Mouse (Mus musculus): Measurements from ENCODE around the gene Pecam1.

DNA sequence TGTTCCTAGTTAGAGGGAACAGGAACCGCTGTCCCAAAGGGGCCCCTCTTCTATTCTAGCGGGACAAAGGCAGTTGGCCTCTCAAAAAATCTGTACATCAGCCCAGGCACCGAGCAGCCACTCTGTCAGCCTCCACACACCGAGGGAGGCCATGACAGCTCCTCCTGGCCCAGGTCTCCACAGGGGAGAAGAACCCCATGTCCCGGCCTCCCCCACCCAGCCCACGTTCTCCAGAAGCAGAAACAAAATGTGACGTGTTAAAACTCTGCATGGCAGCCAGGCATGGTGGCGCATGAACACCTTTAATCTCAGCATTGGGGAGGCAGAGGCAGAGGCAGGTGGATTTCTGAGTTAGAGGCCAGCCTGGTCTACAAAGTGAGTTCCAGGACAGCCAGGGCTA, 85.7 kb downstream of the Pecam1 start:
- TF ChIP-seq USF1 (IDR thresholded peaks at IDR 0.05; ENCODE audit: low read depth, low read length) (no peak), BHLHE40 (IDR thresholded peaks at IDR 0.05; ENCODE audit: low read depth, low read length) (no peak), CTCF (conservative IDR thresholded peaks at IDR 0.05 in 1 of 2, IDR thresholded peaks at IDR 0.05 in 1 of 2; ENCODE audit: low read depth in 2 of 2, low read length in 2 of 2) (no peak), POLR2A (IDR thresholded peaks at IDR 0.05; ENCODE audit: low read depth, low read length) (no peak), TCF12 (IDR thresholded peaks at IDR 0.05; ENCODE audit: low read depth, low read length) (no peak), MAX (IDR thresholded peaks at IDR 0.05; ENCODE audit: low read length) (no peak), E2F4 (IDR thresholded peaks at IDR 0.05; ENCODE audit: insufficient replicate concordance, low read depth, low read length) (no peak), MEF2A (IDR thresholded peaks at IDR 0.05; ENCODE audit: borderline replicate concordance, low read depth, low read length) (no peak), IRF4 (IDR thresholded peaks at IDR 0.05; ENCODE audit: low read depth, low read length) (no peak), ETS1 (conservative IDR thresholded peaks at IDR 0.05; ENCODE audit: low read depth, low read length) (no peak), MXI1 (IDR thresholded peaks at IDR 0.05; ENCODE audit: low read depth, low read length) (no peak), ZKSCAN1 (IDR thresholded peaks at IDR 0.05; ENCODE audit: borderline replicate concordance, low read depth, low read length) (no peak), MAFK (IDR thresholded peaks at IDR 0.05; ENCODE audit: insufficient replicate concordance, low read length) (no peak)

Measured in CH12.LX (cell line).